Mouse (Mus musculus) leukemia stem cell, adult 10-12 weeks (primary cell): Measurements from ENCODE around the gene Spef1. TPM values are rescaled to one million over a fixed set of nuclear protein-coding genes. Genes with fewer than 3 reads are reported as not detected.

Experiments
- polyA plus RNA-seq: library from polyadenylated mRNA; stranded (reverse); fragments of >175 nt; gene quantifications from 2 replicates; pipeline ENCODE4 v1.2.3, GENCODE M21; 2012; ENCODE audit warnings: low replicate concordance

The Spef1 gene
- polyA plus RNA-seq = 1.4 and 2.1 TPM in 2 replicates

DNA sequence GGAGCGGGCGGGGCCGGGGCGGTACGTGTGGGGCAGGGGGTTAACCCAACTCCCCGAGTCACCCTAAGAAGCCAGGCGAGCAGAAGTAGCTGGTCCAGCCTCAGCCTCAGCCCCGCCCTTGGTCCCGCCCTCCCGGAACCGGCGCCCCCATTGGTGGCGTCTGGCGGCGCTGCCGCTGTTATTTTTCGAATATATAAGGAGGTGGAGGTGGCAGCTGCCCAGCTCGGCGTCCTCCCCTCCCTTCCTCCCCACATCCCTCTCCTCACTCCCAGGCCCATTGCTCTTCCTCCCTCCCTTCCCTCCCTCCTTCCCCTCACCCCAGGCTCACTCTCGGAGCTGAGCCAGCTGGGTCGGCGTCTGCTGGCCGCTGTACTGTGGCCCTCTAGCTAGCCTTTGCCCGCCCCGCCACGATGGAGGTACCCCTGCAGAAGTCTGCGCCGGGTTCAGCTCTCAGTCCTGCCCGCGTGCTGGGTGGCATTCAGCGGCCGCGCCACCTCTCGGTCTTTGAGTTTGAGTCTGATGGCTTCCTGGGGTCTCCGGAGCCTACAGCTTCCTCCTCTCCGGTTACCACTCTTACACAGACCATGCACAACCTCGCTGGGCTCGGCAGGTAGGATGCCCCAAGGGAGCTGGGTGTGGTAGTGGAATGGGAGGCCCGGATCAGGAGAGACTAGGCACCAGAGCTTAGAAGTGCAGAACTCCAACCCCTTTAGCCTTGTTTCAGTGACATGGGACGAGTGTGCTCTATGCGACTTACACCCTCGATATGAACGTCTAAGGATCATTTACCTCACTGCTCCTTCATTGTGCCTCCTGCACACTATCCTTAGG, at the start of gene Spef1, which contains the start of gene Cdc25b:
TSS of gene Spef1 (minus strand) at position 512 of the 831 bp plus-strand sequence.
TSS of gene Cdc25b (plus strand) at position 179 of the 831 bp plus-strand sequence.

GRCm38 (mm10) chr2:131233307-131234126, 46.4 kb upstream of the Spef1 start, which contains the start of gene Mavs:
Gene Mavs (plus strand): TSS chr2:131234063.

DNA sequence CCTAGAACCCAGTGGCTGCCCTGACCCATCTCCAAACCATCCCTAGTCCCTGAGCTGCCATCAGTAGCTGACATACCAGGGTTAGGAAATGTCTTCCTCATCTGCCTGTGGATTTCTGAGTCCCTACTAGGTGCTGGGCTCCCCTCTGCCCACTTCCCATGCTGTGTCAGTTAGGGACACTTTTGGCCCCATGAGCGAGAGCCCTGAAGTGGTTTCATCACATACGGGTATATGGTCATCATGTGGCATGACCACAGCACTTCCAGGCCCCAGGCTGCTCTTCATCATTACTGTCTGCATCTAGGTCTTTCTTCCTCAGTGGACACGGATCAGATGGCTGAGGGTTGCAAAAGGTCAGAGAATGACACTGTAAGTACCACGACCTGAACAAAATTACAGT, 19.7 kb upstream of the Spef1 start, which contains the start of gene Ap5s1:
TSS of gene Ap5s1 (plus strand) at position 301 of the 400 bp plus-strand sequence.

GRCm38 (mm10) chr2:131179990-131180587, 7.0 kb downstream of the Spef1 start, which contains the start of gene Cenpb:
Gene Cenpb (minus strand): TSS chr2:131180067.

DNA sequence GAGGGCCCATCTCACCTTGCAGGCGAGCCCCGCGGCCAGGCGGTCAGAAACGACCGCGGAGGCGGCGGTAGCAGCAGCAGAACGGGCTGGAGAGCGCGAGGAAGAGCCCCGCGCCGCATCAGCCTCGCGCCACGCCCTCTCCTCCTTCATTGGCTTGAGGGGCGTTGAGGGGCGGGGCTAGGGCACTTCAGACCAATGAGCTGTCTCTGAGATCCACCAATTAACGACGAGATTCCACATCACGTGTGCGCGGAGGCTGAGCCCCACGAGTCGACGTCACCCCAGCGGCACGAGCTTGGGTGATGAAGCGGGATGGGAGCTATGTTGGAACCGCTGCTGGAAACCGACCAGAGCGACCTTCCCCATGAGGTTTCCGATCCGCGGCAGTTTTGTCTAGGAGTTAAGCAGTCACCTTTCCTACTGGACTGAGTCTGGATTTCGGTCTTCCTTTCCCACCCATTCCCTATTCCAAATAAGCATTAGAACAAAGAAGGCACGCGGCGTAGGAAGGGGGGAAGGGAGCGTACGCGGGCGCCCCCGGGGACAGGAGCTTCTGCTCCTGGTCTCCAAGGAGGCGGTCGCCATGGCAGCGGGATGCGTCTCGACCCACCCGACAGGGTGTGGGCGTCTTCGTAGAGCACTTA, 27.0 kb downstream of the Spef1 start, which contains the start of gene 1700037H04Rik:
TSS of gene 1700037H04Rik (minus strand) at position 144 of the 644 bp plus-strand sequence.

GRCm38 (mm10) chr2:131132930-131133547, 54.0 kb downstream of the Spef1 start, which contains the start of gene Gm11037:
Gene Gm11037 (plus strand): TSS chr2:131133497.

GRCm38 (mm10) chr2:131127161-131127730, 59.8 kb downstream of the Spef1 start, which contains the start of gene Hspa12b:
Gene Hspa12b (plus strand): TSS chr2:131127280.

Other genes starting within 250 kb of the Spef1 start
- 0.84 and 8.2 TPM in 2 replicates for gene Gfra4, start 144.2 kb downstream of the Spef1 start, polyA plus RNA-seq
- gene Adam33, start 123.5 kb downstream of the Spef1 start, polyA plus RNA-seq = 0.52 TPM in 1 of 2 replicates, not detected in the other
- gene Siglec1, start 100.5 kb downstream of the Spef1 start, polyA plus RNA-seq = 2.5 and 10.5 TPM in 2 replicates
- 0.67 and 1.5 TPM in 2 replicates for gene Hspa12b, start 60.0 kb downstream of the Spef1 start, polyA plus RNA-seq
- not detected in 2 replicates for gene Gm11037, start 53.8 kb downstream of the Spef1 start, polyA plus RNA-seq
- 131 and 446 TPM in 2 replicates for gene 1700037H04Rik, start 27.2 kb downstream of the Spef1 start, polyA plus RNA-seq
- 122 and 141 TPM in 2 replicates for gene Cenpb, start 7.2 kb downstream of the Spef1 start, polyA plus RNA-seq
- 36.7 and 88.5 TPM in 2 replicates for gene Cdc25b, start 333 bp downstream of the Spef1 start, polyA plus RNA-seq
- 1.4 and 21.7 TPM in 2 replicates for gene Ap5s1, start 19.8 kb upstream of the Spef1 start, polyA plus RNA-seq
- gene Mavs, start 46.8 kb upstream of the Spef1 start, polyA plus RNA-seq = 5.7 and 22.4 TPM in 2 replicates
- 9.1 and 12.5 TPM in 2 replicates for gene Pank2, start 75.2 kb upstream of the Spef1 start, polyA plus RNA-seq
- 0.96 and 1.4 TPM in 2 replicates for gene Rnf24, start 165.6 kb upstream of the Spef1 start, polyA plus RNA-seq